Mouse (Mus musculus) large intestine, adult 2 months (tissue): ENCODE data around the gene Agpat4. TPM values are rescaled to one million over a fixed set of nuclear protein-coding genes. Genes with fewer than 3 reads are reported as not detected.

Experiments used
- DNase-seq: peaks from one replicate; pipeline ENCODE4 v3.0.0-alpha.2; 2012; ENCODE audit warnings: low read depth, low spot score
- WGBS: fragments of 180-500 bp; shearing (Covaris S2); methylation state at CpG from one replicate; pipeline ENCODE4 v1.1.7; 2018; 5-methylcytosine and 5-hydroxymethylcytosine counted together
- polyA plus RNA-seq: library from polyadenylated mRNA; depleted of rRNA; stranded (reverse); fragments of >200 nt; gene quantifications from 2 replicates; pipeline ENCODE4 v1.2.3, GENCODE M21; 2012

Agpat4 gene
- polyA plus RNA-seq, 1 experiment, result 31.1 TPM

GRCm38 (mm10) chr17:12179766-12180165 is 61.3 kb downstream of the Agpat4 start:
- 86% methylated on average over 2 of the region's 2 CpGs for WGBS
- no peak for DNase-seq

- 66% methylated on average over 5 of the region's 5 CpGs for WGBS
- no peak for DNase-seq
Observed at GRCm38 (mm10) chr17:12182702-12183485, 64.4 kb downstream of the Agpat4 start.

GRCm38 (mm10) chr17:12184283-12184682 is 65.8 kb downstream of the Agpat4 start:
- DNase-seq, result no peak
- 64% methylated on average over 8 of the region's 8 CpGs for WGBS

DNA sequence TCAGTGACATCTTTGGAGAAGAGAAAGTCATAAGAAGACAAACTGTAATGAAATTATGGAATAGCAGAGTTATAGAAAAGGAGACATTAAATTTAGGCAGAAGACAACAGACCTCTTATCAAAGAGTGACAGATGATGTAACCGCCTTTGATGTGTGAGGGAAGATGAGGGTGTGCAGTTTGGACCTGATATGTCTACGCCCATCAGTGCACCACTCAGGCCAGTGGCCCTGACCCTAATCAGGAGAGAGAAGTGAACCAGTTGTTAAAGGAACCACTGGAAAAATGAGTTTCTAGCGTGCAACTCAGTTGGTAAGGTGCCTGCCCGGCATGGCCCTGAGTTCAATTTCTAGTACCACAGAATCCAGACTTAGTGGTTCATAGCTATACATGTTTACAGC is 67.4 kb downstream of the Agpat4 start:
- no peak for DNase-seq
- WGBS, result 94% methylated on average over 4 of the region's 4 CpGs

- no peak for DNase-seq
- 85% methylated on average over 3 of the region's 3 CpGs for WGBS
Observed at GRCm38 (mm10) chr17:12186341-12186740, 67.8 kb downstream of the Agpat4 start.

DNA sequence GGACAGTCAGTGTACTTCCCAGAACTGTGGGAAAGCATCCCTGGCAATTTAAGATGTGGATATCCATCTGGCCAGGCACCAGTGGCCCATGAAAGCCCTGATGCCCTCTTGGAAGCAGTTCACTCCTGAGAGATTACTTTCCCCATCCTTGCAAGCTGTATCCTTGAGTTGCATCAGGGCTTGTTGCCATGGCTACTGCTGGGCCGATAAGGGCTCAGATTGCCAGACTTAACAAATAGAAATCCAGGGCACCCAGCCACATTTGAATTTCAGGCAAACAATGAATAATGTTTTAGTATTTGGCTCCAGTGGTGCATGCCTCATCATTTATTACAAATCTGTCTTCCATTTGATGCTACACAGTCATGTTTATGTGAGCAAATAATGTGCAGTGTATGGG is 69.3 kb downstream of the Agpat4 start:
- 16% methylated on average over 1 of the region's 1 CpGs for WGBS
- DNase-seq, result no peak

GRCm38 (mm10) chr17:12195137-12195536 is 76.6 kb downstream of the Agpat4 start:
- WGBS, result 25% methylated on average over 5 of the region's 5 CpGs
- DNase-seq, result no peak

DNA sequence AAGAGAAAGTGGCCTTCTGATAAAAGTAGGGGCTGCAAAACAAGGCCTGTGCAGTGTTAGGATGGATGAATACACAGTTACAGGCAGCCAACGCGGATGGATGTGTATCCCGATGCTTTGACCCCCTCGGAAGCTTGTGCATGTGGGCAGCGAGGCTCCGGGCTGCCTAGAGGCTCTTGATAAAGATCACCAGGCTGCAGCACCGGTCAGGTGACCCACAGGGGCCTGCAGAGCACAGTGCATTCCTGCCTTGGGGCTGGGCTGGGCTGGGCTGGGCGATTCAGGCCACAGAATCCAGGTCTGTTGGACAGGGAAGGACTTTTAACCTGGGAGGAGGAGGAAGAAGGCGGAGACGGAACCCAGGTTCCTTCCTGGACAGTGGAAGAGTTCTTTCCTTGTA is 77.1 kb downstream of the Agpat4 start:
- peak; percentile 64 for DNase-seq
- WGBS, result 26% methylated on average over 10 of the region's 10 CpGs

DNA sequence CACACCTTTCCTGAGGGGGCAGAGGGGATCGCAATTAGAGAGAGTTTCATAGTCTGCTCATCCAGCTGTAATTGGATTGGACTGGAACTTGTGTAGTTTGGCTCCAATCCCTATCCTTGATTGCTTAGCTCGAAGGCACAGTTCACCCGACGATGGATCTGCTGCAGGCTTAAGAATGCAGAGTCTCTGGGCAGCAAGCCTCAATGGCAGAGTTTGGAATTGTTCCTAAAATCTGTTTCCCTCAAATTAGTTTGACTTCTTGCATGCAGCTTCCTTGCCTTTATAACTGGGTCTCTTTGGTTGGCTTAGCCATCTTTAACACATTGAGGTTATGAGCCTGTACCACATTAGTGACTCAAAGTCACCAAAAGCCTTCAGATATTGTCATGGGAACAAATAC is 81.4 kb downstream of the Agpat4 start:
- no peak for DNase-seq
- 28% methylated on average over 4 of the region's 4 CpGs for WGBS

DNA sequence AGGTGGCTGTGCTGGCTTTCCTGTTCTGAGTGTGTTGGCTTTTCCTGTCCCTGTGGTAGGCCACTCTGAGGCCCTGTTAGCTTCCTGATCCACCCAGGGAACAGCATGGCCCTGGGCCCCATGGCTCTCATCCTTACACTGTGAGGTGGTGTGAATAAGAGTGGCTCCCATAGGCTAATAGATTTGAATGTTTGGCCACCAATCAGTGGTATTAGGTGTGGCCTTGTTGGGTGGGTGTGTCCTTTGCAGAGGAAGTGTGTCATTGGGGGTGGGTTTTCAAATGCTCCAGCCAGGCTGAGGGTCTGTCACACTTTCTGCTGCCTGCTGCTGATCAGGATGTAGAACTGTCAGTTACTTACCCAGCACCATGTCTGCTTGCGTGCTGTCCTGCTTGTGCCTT is 82.6 kb downstream of the Agpat4 start:
- 97% methylated on average over 1 of the region's 1 CpGs for WGBS
- DNase-seq, result no peak

GRCm38 (mm10) chr17:12203414-12203897 is 85.0 kb downstream of the Agpat4 start:
- WGBS, result 83% methylated on average over 15 of the region's 15 CpGs
- DNase-seq, result no peak

DNA sequence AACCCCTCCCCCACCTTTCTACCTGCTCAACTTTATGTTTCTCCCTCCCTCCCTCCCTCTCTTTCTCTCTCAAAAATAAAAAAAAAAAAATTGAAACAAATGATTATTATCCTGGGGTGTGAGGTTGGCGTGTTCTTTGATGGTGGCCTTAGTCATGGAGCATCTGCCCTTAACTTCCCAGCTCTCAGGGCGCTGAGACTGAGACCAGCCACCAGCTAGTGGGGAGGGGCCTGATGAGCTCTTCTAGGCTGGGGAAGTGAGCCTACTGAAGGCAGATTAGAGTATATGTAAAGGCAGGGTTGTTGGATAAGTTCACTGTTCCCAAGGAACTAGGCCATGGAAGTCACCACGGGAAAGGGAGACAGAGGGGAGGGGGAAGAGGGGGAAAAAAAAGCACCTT is 85.7 kb downstream of the Agpat4 start:
- 87% methylated on average over 3 of the region's 3 CpGs for WGBS
- DNase-seq, result no peak

DNA sequence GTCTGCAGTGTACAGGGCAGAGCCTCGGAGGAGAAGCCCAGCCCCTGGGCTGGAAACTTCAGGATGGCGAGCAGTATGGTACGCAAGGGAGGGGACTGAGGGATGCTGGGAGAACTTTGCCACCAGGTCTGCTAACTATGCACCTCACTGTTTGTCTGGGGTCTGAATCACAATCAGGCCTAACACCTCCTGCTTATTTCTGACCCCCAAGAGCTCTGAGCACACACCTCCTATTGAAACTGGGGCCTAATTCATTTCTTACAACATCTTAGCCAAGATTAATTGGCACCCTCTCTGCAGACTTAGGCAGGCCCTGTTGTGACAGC is 86.1 kb downstream of the Agpat4 start:
- no peak for DNase-seq
- 77% methylated on average over 3 of the region's 3 CpGs for WGBS

DNA sequence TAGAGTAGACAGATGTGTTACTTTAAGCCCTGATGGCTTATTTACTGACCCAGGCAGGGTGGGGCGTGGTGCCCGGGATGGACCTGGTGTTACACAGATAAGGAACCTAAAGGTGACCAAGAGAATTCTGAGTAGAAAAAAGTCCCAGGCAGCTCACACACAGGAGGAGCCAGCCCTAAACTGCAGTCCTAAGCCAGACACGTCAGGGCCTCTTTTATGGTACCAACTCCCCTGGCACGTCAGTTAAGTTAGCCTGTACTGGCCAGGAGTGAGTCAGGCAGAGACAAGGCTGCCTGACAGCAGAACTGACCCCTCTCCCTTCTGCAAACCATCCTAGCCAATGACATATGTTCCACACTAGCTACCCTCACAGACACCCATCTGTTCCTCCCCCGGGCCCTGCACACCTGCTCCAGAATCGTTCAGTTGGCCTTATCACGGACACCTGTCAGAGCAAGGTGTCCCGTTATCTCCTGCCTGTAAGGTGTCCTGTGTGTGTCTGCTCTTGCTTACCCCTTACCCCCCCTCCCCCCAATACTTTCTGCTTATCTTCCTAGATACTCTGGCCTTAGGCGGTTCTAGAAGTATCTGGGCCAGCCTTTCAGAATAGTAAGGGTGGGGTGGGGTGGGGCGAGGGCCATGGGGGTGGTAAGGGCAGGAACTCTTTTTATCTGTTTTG is 86.7 kb downstream of the Agpat4 start:
- 35% methylated on average over 10 of the region's 10 CpGs for WGBS

DNA sequence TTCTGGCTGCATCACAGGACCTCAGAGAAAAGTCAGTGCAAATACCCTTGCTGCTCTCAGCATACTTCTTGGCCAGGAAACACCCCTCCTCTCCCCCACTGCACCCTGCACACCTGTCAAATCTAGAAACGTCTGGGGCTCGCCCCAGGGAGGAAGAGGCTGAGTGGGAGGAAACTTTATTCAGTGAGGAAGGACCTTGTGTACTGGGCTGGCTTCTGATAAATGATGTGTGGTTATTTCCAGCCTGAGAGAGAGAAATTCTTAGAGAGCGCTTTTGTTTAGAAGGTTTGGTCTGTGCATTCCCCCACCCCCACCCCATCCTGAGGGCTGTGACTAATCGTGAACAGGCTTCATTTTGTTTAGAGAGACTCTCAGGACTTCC is 87.2 kb downstream of the Agpat4 start:
- DNase-seq, result no peak
- WGBS, result 11% methylated on average over 4 of the region's 4 CpGs

More for the DNA sequence above, 86.7 kb downstream of the Agpat4 start:
- DNase-seq, result no peak

DNA sequence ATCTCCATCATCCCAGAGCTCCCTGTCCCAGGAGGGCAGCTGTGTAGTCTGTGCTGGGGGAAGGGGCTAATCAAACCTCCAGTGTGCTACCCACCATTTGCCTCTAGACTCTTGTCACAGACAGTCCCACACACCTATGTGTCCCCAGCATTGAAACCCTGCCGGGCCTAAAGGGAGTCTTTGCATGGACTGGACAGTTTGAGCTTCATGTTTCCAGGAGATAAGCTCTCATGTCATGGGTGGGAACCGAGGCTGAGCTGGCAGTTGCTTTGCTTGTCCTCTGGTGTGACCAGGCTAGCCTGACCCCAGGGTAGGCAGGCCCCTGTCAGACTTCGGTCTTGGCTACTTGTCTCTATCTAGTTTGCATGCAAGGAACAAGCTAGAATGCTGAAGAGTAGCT is 87.7 kb downstream of the Agpat4 start:
- no peak for DNase-seq
- WGBS, result 78% methylated on average over 3 of the region's 3 CpGs

DNA sequence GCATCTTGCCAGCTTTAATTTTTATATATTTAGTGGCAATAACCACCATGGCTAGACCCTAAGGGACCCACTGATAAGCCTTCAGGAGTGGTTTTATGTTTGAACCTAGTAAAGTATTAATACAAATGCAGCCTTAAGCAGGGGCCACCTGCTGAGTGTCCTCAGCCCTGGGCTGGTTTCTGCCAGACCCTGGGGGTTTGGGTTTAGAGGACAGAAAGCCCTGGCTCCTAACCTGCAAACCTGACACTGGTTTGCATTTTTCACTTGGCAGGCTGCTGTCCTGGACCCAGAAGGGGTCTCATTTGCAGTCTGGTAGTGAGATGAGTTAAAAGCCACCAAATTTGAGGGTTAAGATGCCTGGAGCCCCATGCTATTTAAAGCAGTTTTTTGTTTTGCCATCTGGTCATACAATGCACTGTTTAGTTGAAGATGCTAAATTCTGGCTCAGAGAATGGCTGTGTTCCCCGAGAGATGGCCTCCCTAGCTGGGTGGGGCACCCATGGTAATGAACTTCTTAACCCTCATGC is 88.6 kb downstream of the Agpat4 start:
- WGBS, result 28% methylated on average over 1 of the region's 1 CpGs
- DNase-seq, result no peak

GRCm38 (mm10) chr17:12209481-12209880 is 91.0 kb downstream of the Agpat4 start:
- WGBS, result 80% methylated on average over 4 of the region's 4 CpGs
- no peak for DNase-seq

DNA sequence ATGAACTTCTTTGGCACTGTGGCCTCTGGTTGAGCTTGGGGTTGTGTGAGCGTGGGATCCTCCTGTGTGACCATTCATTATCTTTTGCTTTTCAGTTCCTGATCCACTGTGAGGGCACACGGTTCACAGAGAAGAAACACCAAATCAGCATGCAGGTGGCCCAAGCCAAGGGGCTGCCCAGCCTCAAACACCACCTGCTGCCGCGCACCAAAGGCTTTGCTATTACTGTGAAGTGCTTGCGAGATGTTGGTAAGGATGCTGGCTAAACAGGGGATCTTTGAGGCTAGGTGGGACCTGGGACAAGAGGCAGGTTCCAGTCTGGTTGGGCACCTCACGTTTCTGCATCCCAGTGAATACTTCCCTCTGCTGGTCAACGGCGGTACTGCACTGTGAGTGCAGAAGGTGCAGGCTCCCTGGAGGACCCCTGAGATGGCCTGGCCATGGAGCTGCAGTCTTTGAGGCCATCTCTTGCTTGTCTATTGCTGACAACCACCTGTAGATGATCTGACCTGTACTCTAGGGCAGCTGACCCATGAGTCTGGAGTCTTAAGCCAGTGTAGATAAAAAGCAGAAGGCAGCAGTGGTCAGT is 92.1 kb downstream of the Agpat4 start:
- no peak for DNase-seq
- WGBS, result 35% methylated on average over 8 of the region's 8 CpGs

DNA sequence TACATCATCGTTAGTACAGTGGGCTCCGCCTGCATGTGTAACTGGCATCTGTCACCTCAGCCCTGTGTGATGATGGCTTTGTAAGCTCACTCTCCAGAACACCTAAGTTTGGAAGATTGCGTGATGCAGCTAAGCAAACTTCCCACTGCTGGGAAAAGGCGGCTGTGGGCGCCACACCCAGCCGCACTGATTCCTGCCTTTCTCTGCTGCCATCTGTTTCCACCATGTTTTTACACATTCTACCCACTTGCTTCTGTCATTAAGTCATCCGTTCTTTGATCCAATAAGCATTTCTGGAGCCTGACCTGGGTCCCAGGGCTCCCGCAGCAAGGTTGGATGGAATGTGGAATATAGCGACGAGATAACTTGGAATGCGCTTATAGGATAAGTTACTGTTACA is 93.4 kb downstream of the Agpat4 start:
- DNase-seq, result no peak
- 94% methylated on average over 11 of the region's 11 CpGs for WGBS

DNA sequence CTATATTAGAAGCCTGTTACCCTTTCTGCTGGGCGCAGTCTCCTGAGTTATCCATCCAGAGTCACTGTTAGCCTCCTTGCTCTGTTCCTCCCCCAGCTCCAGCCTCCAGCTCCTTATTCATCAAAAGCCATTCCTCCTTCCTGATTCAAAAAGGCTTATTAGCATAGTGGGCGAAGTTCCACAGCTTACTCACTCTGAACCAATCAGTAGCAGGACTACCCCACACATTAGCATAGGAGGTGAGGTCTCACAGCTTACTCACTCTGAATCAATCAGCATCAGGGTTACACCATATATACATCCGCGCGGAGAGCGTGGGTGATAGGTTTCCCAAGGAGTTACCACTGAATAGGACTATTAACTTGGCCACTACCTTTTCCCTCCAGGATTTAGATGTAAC is 93.8 kb downstream of the Agpat4 start:
- 94% methylated on average over 6 of the region's 6 CpGs for WGBS
- no peak for DNase-seq
